Mouse (Mus musculus) brown adipose tissue, adult 24 weeks (tissue): ENCODE results near the gene Atp8b5. TPM values are rescaled to one million over a fixed set of nuclear protein-coding genes. Genes with fewer than 3 reads are reported as not detected.

Source experiments
- H3K27ac ChIP-seq: fragments of 200-500 bp; replicated peaks from 2 replicates; pipeline ENCODE4 v1.5.1; 2012; ENCODE audit warnings: low read depth, mild to moderate bottlenecking, low read length
- H3K4me1 ChIP-seq: fragments of 200-500 bp; 2 replicates; pipeline ENCODE4 v1.6.1; 2012; ENCODE audit warnings: low read length, mixed read lengths; ENCODE audit not compliant: control insufficient read depth, insufficient read depth, insufficient read length
- H3K4me3 ChIP-seq: fragments of 200-500 bp; 2 replicates; pipeline ENCODE4 v1.5.1; 2012; ENCODE audit warnings: low read depth, mild to moderate bottlenecking, low read length, moderate library complexity; ENCODE audit not compliant: insufficient read depth
- polyA plus RNA-seq: library from polyadenylated mRNA; stranded (reverse); fragments of >200 nt; gene quantifications from 2 replicates; pipeline ENCODE4 v1.2.4, GENCODE M21; 2012; ENCODE audit not compliant: missing spikeins, insufficient read depth, insufficient read length

Atp8b5 gene
- polyA plus RNA-seq, 1 experiment: 0.24 TPM

DNA sequence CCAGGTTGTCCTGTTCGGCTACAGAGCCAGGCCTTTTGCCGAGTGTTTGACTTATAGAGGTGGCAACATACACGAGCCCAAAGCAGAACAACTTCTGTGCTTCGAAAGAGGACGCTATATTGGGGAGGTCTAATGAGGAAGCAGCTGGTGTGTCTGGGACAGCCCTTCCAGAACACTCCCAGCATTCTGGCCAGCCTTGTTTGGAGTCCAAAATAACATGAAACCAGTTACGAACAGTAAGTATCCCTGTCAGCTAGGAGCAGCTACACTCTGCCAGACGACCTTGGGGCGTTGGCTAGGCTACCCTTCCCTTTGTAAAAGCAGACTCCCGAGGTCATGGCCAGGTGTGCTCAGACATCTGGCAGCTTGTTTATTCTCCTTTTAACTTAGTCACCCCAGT, 135.3 kb downstream of the Atp8b5 start:
- Histone ChIP-seq H3K27ac (peak overlapping the region; percentile 64), H3K4me3 (no peak overlapping the region), H3K4me1 (peaks cover 45% of the 10 kb centered on the region)

DNA sequence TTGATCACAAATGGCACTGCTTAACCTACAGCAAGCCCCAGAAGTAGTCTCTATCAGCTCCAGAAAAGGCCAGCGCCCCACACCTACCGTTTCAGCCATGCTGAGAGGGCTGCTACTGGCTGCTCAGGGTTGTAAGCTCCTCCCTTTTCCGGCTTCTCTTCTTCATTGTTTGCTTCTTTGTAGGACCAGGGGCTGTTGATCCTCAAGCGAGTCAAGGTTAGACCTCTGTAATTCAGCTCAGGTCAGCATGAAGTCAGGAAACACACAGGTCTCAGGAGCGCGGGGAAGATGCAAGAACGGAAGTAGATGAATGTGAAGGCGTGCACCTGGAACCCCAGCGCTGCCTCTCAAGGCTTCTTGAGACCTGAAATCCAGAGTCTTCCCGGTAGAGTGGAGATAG, 137.7 kb downstream of the Atp8b5 start:
- Histone ChIP-seq H3K4me1 (peaks cover 45% of the 10 kb centered on the region), H3K4me3 (no peak overlapping the region), H3K27ac (peak overlapping the region; percentile 99)

DNA sequence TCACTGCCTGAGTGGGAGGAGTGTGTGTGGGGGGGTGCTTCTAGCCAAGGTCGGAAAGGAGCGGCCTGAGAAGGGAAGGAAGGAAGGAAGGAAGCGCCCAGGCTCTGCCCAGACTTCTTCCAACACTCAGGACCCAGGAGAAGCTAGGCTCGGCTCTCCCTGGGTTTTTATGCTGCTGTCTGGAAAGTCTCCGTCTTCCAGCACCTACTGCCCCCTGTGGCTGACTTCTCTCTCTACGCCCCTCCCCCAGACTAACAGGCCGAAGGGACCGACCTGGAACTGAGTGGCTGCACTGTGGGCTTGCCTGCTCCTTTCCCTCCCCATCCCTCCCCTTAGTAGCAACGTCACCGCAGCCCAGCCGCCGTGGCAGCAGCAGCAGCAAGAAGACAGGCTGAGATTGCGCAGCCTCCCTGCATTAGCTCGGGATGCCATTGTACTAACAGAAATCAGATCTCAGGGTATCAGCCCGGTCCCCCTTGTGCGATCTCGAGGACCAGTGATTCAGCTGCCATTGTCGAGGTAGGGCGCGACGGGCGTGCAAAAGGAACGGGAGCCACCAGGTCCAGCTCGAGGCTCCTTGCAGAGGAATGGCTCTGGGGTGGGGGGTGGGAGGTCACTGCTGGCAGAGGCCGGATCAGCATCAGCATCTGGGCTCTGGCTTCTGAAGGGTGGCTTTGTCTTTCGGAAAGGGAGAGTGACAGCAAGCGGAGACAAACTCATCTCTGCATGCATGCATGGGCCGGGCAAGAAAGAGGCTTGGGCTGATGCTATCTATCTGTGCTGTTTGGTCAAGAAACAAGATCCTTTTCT, 139.4 kb downstream of the Atp8b5 start:
- peak overlapping the region; percentile 68 for H3K4me3 ChIP-seq
- H3K4me1 ChIP-seq: peaks cover 35% of the 10 kb centered on the region
- H3K27ac ChIP-seq: peak overlapping the region; percentile 99

DNA sequence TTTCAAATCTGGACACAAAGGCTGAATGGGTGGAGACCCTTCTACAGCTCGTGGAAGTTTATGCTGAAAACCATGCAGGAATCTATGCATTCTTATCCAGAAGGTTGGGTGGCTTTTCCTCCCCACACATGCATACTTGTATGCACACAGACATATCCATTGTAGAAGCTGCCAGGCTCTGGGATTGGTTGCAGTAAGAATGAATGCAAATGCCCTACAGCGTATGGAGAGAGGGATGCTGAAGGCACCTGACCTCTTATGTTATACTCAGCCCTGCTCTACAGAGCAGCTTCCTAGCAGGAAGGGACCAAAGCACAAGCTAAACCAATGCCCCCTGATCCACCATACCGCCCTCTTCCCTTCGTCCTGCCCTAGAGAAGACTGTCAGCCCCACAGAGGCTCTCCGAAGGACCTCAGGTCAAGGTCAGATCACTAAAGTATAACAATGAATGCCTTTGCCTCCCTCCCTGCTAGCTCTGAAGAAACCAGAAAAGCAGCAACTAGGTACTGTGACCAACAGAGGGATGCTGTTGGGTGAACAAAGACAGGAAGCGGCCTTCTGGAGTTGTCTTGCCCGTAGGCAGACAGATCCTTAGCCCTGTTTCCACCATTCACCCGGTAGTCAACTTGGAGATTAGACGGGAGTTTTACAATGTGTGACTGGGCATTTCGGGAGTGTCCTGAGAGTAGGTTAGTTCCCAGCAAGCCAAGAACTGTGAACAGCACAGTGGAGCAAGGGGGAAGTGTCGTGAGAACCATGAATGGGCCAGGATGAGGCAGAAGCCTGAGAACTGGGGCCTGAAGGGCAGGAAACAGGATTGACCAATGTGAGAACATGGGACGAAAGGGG, 140.3 kb downstream of the Atp8b5 start:
- peak overlapping the region; percentile 99 for H3K27ac ChIP-seq
- H3K4me3 ChIP-seq: peak overlapping the region; percentile 68
- H3K4me1 ChIP-seq: peaks cover 32% of the 10 kb centered on the region

DNA sequence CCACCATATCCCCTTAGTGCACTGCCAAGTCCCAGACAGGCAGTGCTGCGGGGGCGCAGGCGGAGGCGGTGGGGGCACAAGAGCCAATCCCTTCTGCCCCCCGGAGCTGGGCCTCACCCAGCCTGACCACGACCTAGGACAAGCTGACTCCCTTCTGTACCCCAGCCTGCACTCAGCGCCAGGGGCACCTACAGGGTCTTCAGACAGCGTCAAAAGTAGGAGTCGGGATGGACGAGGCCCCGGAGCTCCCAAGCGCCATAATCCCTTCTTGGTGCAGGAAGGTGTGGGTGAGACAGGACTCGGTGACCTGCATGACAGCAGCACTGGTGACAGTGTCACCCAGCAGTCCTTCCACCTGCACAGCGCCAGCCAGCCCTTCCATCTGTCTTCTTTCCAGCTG, 147.8 kb downstream of the Atp8b5 start:
- peaks cover 19% of the 10 kb centered on the region for H3K4me1 ChIP-seq

DNA sequence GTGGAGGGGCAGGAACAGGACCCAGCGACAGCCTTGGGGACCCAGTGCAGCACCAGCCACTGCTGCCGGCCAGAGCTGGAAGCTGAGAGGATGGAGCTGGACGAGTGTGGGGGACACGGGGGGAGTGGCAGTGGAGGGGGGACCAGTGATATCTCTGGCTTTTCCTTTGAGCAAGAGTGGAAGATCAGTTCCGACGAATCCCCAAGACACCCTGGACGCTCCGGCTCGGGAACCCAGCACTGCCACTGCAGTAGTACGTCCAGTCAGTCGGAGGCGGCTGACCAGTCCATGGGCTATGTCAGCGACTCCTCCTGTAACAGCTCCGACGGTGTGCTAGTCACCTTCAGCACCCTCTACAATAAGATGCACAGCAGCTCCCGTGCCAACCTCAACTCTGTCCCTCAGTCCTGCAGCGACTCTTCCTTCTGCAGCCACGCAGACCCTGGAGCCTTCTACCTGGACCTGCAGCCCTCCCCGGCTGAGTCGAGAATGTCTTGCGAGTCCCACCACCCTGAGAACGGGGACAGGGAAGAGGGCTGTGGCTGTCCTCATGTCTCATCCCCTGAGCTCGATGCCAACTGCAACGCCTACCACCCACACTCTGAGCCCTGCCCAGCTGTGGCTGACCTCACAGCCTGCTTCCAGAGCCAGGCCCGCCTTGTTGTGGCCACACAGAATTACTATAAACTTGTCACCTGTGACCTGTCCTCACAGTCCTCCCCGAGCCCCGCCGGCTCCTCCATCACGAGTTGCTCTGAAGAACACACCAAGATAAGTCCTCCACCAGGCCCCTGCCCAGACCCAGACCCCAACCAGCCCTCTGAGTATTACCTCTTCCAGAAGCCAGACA, 148.5 kb downstream of the Atp8b5 start:
- Histone ChIP-seq H3K4me3 (no peak overlapping the region), H3K4me1 (peaks cover 21% of the 10 kb centered on the region), H3K27ac (no peak overlapping the region)

More for the DNA sequence above, 147.8 kb downstream of the Atp8b5 start:
- Histone ChIP-seq H3K4me3 (no peak overlapping the region), H3K27ac (no peak overlapping the region)

DNA sequence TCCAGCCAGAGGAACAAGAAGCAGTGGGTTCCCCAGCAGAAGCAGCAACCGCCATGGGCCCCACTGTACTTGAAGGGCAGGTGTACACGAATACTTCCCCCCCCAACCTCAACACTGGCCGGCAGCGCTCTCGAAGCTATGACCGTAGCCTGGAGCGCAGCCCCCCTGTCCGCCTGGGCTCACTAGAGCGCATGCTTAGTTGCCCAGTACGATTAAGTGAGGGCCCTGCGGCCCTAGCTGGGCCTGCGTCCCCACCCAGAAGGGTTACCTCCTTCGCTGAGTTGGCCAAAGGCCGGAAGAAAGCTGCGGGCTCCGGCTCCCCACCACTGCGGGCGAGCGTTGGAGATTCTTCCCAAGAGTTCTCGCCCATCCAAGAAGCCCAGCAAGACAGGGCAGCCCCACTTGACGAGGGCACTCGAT, 149.1 kb downstream of the Atp8b5 start:
- Histone ChIP-seq H3K27ac (no peak overlapping the region), H3K4me3 (no peak overlapping the region), H3K4me1 (peaks cover 21% of the 10 kb centered on the region)

DNA sequence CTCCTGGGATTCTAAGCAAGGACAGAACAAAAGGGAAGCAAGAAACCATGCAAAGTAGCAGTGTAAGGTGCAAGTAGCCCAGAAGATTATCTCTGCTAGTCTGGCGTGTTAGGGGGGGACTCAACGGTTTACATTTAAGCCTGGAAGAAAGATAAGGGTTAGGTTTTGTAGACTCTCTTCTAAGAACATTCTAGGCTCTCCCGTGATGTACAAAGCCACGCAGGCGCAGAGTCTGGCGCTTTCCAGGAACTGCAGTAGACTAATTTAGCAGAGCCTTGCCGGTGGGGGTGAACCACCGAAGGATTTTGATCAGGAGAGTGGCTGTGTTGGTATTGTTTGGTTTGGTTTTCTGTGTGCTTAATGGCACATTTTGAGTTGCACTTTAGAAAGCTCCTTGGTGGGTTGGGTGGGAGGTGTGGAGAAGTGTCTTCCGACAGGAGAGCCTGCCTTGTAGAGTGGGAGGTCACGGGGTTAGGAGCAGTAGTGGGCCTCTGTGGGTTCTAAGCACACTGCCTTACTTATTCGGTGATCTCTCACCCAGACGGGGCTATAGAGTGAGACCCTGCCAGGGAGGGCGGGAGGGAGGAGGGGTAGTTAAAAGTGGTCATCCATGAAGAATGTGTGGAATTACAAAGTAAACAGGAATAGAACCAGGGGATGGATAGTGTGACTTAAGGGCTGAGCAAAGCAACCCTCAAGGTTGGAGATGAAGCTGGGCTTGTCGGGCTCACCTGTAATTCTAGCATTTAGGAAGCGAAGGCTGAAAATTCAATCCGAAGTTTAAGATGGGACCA, 150.5 kb downstream of the Atp8b5 start:
- Histone ChIP-seq H3K4me3 (no peak overlapping the region), H3K4me1 (peaks cover 17% of the 10 kb centered on the region), H3K27ac (peak overlapping the region; percentile 89)

DNA sequence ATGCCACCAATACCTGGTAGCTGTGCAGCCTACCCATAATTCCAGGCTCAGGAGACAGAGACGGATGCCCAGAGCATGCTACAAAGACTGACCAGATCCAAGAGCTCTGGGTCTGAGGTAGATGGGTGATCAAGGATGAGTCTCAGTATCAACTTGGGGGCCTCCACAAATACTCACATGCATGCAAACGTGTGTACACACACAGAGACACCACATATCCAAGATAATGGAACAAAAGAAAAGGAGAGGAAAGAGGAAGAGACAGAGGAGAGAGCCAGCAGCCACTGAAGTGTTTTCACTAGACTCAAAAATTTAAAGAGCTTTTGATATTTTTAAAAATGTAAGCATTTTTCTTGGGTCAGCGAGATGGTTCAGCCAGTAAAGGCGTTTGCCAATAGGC, 151.5 kb downstream of the Atp8b5 start:
- H3K4me3 ChIP-seq: no peak overlapping the region
- peak overlapping the region; percentile 89 for H3K27ac ChIP-seq
- H3K4me1 ChIP-seq: peaks cover 18% of the 10 kb centered on the region

DNA sequence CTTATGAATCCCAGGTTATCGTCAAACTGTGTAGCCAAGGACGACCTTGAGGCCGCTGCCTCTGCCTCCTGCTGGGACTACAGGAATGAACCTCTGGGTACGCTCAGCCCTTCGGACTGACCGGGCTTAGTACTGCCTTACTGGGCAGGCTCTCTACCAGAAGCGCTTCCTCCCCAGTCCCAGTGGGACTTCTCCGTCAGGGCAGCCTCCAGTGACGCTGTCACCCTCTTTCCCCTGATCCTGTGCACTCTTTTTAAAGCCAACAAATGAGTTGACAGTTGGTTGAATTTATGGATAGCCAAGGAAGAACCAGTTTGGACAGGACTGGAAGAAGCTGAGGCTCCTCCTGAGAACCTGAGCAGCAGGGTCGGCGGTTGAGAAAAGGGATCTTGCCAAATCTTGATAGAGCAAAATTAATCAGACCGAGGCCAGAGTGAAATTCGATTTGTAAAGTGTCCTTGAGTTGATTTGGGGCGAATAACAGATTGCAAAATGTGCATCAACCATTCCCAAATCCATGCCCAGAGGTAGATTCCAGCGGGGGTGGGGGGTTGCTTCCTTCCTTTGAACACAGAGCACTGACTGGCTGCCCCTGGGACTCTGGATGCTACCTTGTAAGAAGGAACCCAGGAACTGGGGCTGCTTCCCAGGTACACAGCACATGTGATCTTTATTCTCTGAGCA, 152.2 kb downstream of the Atp8b5 start:
- H3K4me1 ChIP-seq: peaks cover 16% of the 10 kb centered on the region
- peak overlapping the region; percentile 10 for H3K4me3 ChIP-seq
- peak overlapping the region; percentile 100 for H3K27ac ChIP-seq

DNA sequence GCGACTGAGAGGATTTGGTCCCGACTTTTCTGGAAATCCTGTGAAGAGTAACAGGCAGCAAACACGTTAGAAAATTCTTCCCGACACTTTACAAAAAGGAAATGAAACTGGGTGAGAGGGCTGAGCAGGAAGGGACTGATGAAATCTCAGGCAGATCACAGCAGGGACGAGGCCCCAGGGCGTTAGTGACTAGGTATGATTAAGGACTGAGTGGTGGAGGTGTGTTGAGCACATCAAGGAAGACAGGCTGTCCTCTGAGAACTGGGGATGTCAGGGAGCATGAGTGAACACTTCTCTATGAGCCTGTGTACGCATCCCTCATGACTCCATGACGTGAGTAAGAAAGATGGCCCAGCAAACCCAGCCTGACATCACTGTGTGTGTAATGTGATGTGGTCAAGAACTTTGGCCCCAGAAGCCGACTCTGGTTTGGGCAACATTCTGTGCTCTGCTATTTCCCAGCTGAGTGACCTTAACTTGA, 152.9 kb downstream of the Atp8b5 start:
- Histone ChIP-seq H3K27ac (peak overlapping the region; percentile 100), H3K4me1 (peaks cover 16% of the 10 kb centered on the region), H3K4me3 (peak overlapping the region; percentile 10)

DNA sequence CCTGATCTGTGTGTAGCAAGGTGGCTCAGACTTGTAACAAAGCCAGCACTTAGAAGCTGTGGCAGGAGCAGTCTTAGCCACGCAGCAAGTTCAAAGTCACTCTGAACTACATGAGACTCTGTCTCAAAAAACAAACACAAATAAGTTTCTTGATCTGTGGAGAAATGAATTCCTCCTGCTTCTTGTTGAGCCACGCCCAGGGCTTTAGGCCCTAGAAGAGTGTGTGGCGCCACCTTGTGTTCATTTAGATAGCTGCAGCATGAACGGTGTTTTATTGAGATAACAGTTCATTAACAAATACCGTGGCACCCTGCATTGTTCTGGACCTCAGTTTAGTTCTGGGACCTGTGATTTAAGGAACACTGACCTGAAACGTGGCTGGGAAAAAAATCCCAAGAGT, 153.3 kb downstream of the Atp8b5 start:
- H3K27ac ChIP-seq: peak overlapping the region; percentile 100
- H3K4me3 ChIP-seq: 0 out of 2 replicates have a peak overlapping the region, but pooled peaks have one; percentile 9
- peaks cover 16% of the 10 kb centered on the region for H3K4me1 ChIP-seq

DNA sequence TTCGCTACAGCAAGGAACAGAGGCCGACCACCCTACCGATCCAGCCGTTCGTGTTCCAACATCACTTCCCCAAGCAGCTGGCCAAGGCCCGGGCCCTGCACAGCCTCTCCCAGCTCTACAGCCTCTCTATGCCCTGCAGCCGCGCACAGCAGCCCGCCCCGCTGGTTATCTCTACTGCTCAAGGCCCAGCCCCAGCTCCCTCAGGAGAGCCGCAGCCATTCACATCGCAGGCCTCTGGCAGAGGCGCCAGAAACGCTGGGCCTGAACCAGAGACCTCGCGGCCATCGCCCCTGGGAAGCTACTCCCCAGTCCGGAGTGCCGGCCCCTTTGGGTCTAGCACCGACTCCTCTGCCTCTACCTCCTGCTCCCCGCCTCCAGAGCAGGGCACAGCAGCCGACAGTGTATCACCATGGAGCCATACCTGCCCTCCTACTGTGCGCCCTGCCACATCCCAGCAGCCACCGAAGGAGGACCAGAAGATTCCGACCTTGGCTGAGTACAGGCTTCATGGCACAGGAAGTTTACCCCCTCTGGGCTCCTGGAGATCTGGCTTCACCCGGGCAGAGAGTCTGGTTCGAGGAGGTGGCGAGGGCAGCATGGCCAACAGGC, 154.8 kb downstream of the Atp8b5 start:
- H3K27ac ChIP-seq: no peak overlapping the region
- H3K4me3 ChIP-seq: no peak overlapping the region
- H3K4me1 ChIP-seq: peaks cover 16% of the 10 kb centered on the region
